Mouse (Mus musculus): ENCODE results near the gene Usp30. TPM values are rescaled to one million over a fixed set of nuclear protein-coding genes. Genes with fewer than 3 reads are reported as not detected.

The Usp30 gene
- polyA plus RNA-seq, 1 experiment, result 44.1 TPM

DNA sequence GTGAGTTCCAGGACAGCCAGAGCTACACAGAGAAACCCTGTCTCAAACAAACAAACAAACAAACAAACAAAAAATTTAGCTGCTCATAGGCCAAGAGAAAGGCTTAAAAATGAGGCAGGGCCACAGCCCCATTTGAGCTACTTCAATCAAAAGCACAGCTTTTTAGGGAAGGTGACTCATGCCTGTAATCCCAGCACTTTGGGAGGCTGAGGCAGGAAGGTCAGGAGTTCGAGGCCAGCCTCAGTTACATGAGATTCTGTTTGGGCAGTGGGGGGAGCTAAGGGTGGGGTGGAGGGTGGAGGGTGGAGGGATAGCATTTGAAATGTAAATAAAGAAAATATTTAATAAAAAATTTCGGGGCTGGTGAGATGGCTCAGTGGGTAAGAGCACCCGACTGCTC is 107.7 kb downstream of the Usp30 start:
- no peak for DNase-seq
- 88% methylated on average over 3 of the region's 3 CpGs for WGBS
- TF ChIP-seq POLR2A (IDR thresholded peaks at IDR 0.05; ENCODE audit: borderline replicate concordance, insufficient read depth, low read length) (no peak), CTCF (IDR thresholded peaks at IDR 0.05; ENCODE audit: borderline replicate concordance, insufficient read depth, low read depth, low read length) (no peak)

DNA sequence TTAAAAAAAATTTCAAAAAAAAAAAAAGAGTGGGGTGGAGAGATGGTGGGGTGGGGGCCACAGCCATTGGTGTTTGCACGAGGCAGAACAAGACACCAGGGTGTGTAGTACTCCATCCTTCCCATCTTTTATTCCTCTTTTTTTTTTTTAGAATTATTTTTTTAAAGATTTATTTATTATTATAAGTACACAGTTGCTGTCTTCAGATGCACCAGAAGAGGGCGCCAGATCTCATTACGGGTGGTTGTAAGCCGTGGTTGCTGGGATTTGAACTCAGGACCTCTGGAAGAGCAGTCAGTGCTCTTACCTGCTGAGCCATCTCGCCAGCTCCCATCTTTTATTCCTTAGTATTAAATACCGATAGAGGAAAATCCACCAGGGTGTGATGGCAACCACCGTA is 108.2 kb downstream of the Usp30 start:
- H3K4me1 ChIP-seq (ENCODE audit: control insufficient read depth, insufficient read depth, low read length), result no peaks in the 10 kb centered on the region
- no peak overlapping the region for H3K27ac ChIP-seq (ENCODE audit: insufficient read depth, low read length)
- no peaks in the 10 kb centered on the region for H3K27me3 ChIP-seq (ENCODE audit: control insufficient read depth, insufficient read depth, low read length)
- DNase-seq, result no peak
- no peak for TF ChIP-seq POLR2A (IDR thresholded peaks at IDR 0.05; ENCODE audit: borderline replicate concordance, insufficient read depth, low read length)
- no peak for TF ChIP-seq CTCF (IDR thresholded peaks at IDR 0.05; ENCODE audit: borderline replicate concordance, insufficient read depth, low read depth, low read length)
- WGBS, result 75% methylated on average over 7 of the region's 7 CpGs
- no peak overlapping the region for H3K4me3 ChIP-seq (replicated peaks; ENCODE audit: insufficient read depth, low read depth, low read length)

More for the DNA sequence above, 107.7 kb downstream of the Usp30 start:
- H3K27ac ChIP-seq (ENCODE audit: insufficient read depth, low read length), result no peak overlapping the region
- no peaks in the 10 kb centered on the region for H3K27me3 ChIP-seq (ENCODE audit: control insufficient read depth, insufficient read depth, low read length)
- no peaks in the 10 kb centered on the region for H3K4me1 ChIP-seq (ENCODE audit: control insufficient read depth, insufficient read depth, low read length)
- H3K4me3 ChIP-seq (replicated peaks; ENCODE audit: insufficient read depth, low read depth, low read length), result no peak overlapping the region

DNA sequence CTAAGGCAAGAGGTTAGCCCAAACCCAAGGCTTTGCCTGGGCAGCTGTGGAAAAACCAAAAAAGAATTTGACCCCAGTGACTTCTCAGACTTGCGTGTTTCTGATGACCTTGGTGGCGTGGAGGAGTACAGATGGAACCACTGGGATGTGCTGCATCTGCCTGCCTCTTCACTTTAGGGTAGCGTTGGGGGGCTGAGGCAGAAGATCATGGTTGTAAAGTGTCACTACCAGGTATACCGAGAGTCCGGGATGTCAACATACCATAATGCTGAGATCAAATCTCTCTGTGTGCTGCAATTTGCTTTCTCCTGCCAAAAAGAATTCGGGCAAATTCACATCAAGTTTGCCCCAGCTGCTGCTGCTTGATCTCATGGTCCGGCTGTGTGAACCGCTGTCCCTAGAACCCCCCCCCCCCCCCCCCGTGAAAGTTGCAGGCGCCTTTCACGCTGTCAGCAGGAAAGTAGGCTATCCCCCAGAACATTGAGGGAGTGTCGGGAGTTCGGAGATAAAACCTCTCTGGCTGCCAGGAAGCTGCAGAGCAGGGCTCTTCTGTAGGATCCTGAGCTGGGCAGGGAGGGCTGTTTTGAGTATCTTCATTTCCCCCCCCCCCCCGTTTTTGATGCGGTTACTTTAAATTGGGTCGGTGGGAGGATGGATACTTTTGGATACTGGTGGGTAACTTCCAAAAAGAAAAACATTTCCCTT is 108.8 kb downstream of the Usp30 start:
- Histone ChIP-seq H3K4me1 (ENCODE audit: control insufficient read depth, insufficient read depth, low read length) (no peaks in the 10 kb centered on the region), H3K27ac (ENCODE audit: insufficient read depth, low read length) (no peak overlapping the region), H3K27me3 (ENCODE audit: control insufficient read depth, insufficient read depth, low read length) (no peaks in the 10 kb centered on the region), H3K4me3 (replicated peaks; ENCODE audit: insufficient read depth, low read depth, low read length) (no peak overlapping the region)
- no peak for DNase-seq
- TF ChIP-seq POLR2A (IDR thresholded peaks at IDR 0.05; ENCODE audit: borderline replicate concordance, insufficient read depth, low read length), result no peak
- no peak for TF ChIP-seq CTCF (IDR thresholded peaks at IDR 0.05; ENCODE audit: borderline replicate concordance, insufficient read depth, low read depth, low read length)
- WGBS, result 21% methylated on average over 16 of the region's 16 CpGs

Other genes starting within 250 kb of the Usp30 start
- 12.0 and 13.6 TPM in 2 replicates for gene Selplg, start 232.8 kb upstream of the Usp30 start, polyA plus RNA-seq (2012; rRNA removed)
- 90.2 and 94.1 TPM in 2 replicates for gene Coro1c, start 156.7 kb upstream of the Usp30 start, polyA plus RNA-seq (2012; rRNA removed)
- gene Ssh1, start 71.6 kb upstream of the Usp30 start, polyA plus RNA-seq (2012; rRNA removed), result 15.0 and 16.7 TPM in 2 replicates
- gene Dao, start 61.8 kb upstream of the Usp30 start, polyA plus RNA-seq (2012; rRNA removed), result 51.3 and 63.2 TPM in 2 replicates
- gene Svop, start 26.1 kb downstream of the Usp30 start, polyA plus RNA-seq (2012; rRNA removed), result 95.3 and 95.7 TPM in 2 replicates
- 10.2 and 10.9 TPM in 2 replicates for gene Alkbh2, start 62.8 kb downstream of the Usp30 start, polyA plus RNA-seq (2012; rRNA removed)
- gene Ung, start 64.9 kb downstream of the Usp30 start, polyA plus RNA-seq (2012; rRNA removed), result 4.3 and 4.6 TPM in 2 replicates
- 4.6 and 5.2 TPM in 2 replicates for gene Acacb, start 81.1 kb downstream of the Usp30 start, polyA plus RNA-seq (2012; rRNA removed)
- gene Foxn4, start 208.3 kb downstream of the Usp30 start, polyA plus RNA-seq (2012; rRNA removed), result not detected in 2 replicates
- 0.67 and 0.69 TPM in 2 replicates for gene Myo1h, start 223.7 kb downstream of the Usp30 start, polyA plus RNA-seq (2012; rRNA removed)